Mouse (Mus musculus): ENCODE data around the gene Szrd1.

DNA sequence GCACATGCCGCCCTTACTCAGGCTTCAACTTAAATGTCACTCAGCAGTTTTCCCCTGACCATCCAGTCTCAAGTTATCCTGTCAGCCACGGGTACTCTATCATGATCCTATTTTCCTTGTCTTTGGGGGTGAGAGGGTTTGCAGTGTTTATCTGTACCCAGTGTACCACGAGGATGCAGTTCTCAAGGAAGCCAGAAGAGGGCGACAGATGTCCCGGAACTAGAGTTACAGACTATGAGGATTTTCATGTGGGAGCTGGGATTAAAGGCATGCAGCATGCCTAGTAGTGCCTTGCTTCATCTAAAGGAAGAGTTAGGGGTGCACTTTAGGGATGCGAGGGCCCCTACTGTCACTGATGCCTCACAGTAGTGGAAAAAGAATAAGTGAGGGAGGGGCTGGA, 37.7 kb downstream of the Szrd1 start:
- TF ChIP-seq GATA1 (IDR thresholded peaks at IDR 0.05; ENCODE audit: low read length) (no peak), TAL1 (IDR thresholded peaks at IDR 0.05; ENCODE audit: low read length) (no peak)
